Mouse (Mus musculus): ENCODE data around the gene Scd2.

GRCm38 (mm10) chr19:44301671-44302305 is 8.3 kb downstream of the Scd2 start:
- no peak for TF ChIP-seq CTCF (IDR thresholded peaks at IDR 0.05; ENCODE audit: low read depth, low read length)
- TF ChIP-seq TAL1 (conservative IDR thresholded peaks at IDR 0.05; ENCODE audit: low read depth, low read length): peak; percentile 41; the same call in 1 of the 2 replicates
